In the genomic region with DNA sequence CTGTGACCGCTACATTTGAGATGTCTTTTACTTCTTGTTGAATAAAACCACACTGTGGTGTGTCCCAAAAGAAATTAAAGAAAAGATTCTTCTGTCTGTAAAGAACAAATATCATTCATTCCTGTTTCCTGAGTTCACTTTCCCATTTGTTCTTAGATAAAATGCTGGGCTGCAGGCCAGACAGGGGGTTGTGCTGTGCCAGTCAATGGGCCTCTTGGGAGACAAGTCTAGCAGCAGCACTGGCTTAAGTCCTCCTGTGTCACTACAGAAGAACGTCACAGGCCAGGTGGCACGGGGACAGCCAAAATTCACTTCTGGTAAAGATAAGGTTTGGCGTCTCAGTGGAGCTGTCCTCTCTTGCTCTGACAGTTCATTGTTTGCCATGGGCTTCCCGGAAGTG, we compare ENCODE assay signal across 12 mouse cellular contexts. TPM values are rescaled to one million over a fixed set of nuclear protein-coding genes. Genes with fewer than 3 reads are reported as not detected.
A peak's percentile ranks its signal among the peaks of the same experiment; 100 is the strongest.
DNase-seq lines count a peak whose midpoint lies in the region; ATAC-seq lines count a peak whose summit lies in the region.
"Had no signal": no experiment of that assay in that cellular context is flagged by ENCODE, and none has a peak within 500 bp of the region (broad histone marks: within the 10 kb centered on the region; RNA-seq: fewer than 3 reads in every experiment).

No protein-coding gene starts in this region.

- no peaks in the 10 kb centered on the region for H3K9me3 ChIP-seq in intestine, embryonic 16.5 days (ENCODE audit: control insufficient read depth, low read length)
- H3K9me3 ChIP-seq: embryonic facial prominence, embryonic 15.5 days; neural tube, embryonic 15.5 days had no signal

- peak; percentile 56 for DNase-seq in adrenal gland, postnatal 10 days
- DNase-seq in adrenal gland, adult 18-20 months (ENCODE audit: low spot score in 2 of 2), result no peak
- DNase-seq in left cerebral cortex, postnatal 4 days, result peak; percentile 22
- DNase-seq in left cerebral cortex, adult 18-20 months (ENCODE audit: low spot score in 2 of 2), result no peak
- DNase-seq in heart, postnatal 10 days, result peak; percentile 72 to 75
- peak; percentile 45 for DNase-seq in lung, postnatal 36 days
- DNase-seq: cerebellum, adult 2 months; retina, postnatal 1 day had no signal

- no peak overlapping the region for H3K4me3 ChIP-seq in intestine, embryonic 16.5 days (ENCODE audit: low read length)
- H3K4me3 ChIP-seq: embryonic facial prominence, embryonic 15.5 days; neural tube, embryonic 15.5 days had no signal

- no peak for ATAC-seq in intestine, embryonic 16.5 days
- ATAC-seq in megakaryocyte progenitor cell, adult 5-6 weeks (replicated peaks; ENCODE audit: poor library complexity), result no peak

- H3K9ac ChIP-seq in intestine, embryonic 16.5 days (ENCODE audit: low read depth, low read length), result no peak overlapping the region
- H3K9ac ChIP-seq: embryonic facial prominence, embryonic 15.5 days; neural tube, embryonic 15.5 days had no signal

- peaks cover 10% of the 10 kb centered on the region; the same call in 1 of the 2 replicates for H3K4me1 ChIP-seq in intestine, embryonic 16.5 days (ENCODE audit: control insufficient read depth, insufficient read depth, low read length)

- 53% methylated on average over 5 of the region's 5 CpGs for WGBS in intestine, embryonic 16.5 days

- H3K27me3 ChIP-seq in intestine, embryonic 16.5 days (replicated peaks; ENCODE audit: control insufficient read depth, insufficient read depth, low read length), result no peaks in the 10 kb centered on the region
- H3K27me3 ChIP-seq: embryonic facial prominence, embryonic 15.5 days; neural tube, embryonic 15.5 days had no signal

- H3K36me3 ChIP-seq in intestine, embryonic 16.5 days (ENCODE audit: control insufficient read depth, insufficient read depth, low read length), result no peaks in the 10 kb centered on the region
- H3K36me3 ChIP-seq: embryonic facial prominence, embryonic 15.5 days; neural tube, embryonic 15.5 days had no signal

- H3K27ac ChIP-seq in intestine, embryonic 16.5 days (ENCODE audit: low read length), result no peak overlapping the region
- H3K27ac ChIP-seq: embryonic facial prominence, embryonic 15.5 days; neural tube, embryonic 15.5 days had no signal

- H3K4me2 ChIP-seq in intestine, embryonic 16.5 days (ENCODE audit: low read depth, low read length), result no peak overlapping the region
- H3K4me2 ChIP-seq: embryonic facial prominence, embryonic 15.5 days; neural tube, embryonic 15.5 days had no signal

- intact Hi-C loops in left cerebral cortex, postnatal 4 days (cut with DNase I), result no loop called here
- intact Hi-C loops in heart, postnatal 10 days (cut with DNase I), result loop anchor here (5.0 kb wide), 1 partner anchor 40 kb away; no protein-coding TSS in a partner anchor

RNA-seq across cellular contexts. Expression of a gene that starts 44.7 kb away (rescaled TPM):
- 10 to 100 TPM; 16.3 to 16.8 TPM for total RNA-seq in adrenal gland, postnatal 10 days (2021)
- total RNA-seq in adrenal gland, adult 18-20 months (2021), result 10 to 100 TPM in 1 of 2 experiments, 1 to 10 TPM in 1; 8.9 to 10.3 TPM
- total RNA-seq in left cerebral cortex, postnatal 4 days (2021), result 10 to 100 TPM; 32.8 to 40.6 TPM
- total RNA-seq in left cerebral cortex, adult 18-20 months (2021), result 10 to 100 TPM; 89.3 to 96.7 TPM
- total RNA-seq in heart, postnatal 10 days (2021), result 10 to 100 TPM; 13.4 to 16.0 TPM
- 8.1 and 8.4 TPM in 2 replicates for polyA plus RNA-seq in intestine, embryonic 16.5 days (2015; fragmentation: Nextera tagmentation; extraction: Ambion mirVana)
- total RNA-seq in megakaryocyte progenitor cell, adult 5-6 weeks (2015), result not detected in 2 replicates
- total RNA-seq in megakaryocyte progenitor cell, adult 5-6 weeks (2017), result not detected in 2 replicates

Comparison
In these comparisons a context has a peak if more than half of its experiments do, and no peak if none do; other contexts are left out.
1. DNase-seq: peak in adrenal gland, postnatal 10 days (single experiment), left cerebral cortex, postnatal 4 days (single experiment), heart, postnatal 10 days (2 of 2) and lung, postnatal 36 days (single experiment); none in adrenal gland, adult 18-20 months (0 of 2) and left cerebral cortex, adult 18-20 months (0 of 2).
2. RNA of a gene that starts 44.7 kb away (total RNA-seq): 89.3 to 96.7 TPM in left cerebral cortex, adult 18-20 months, 32.8 to 40.6 TPM in left cerebral cortex, postnatal 4 days, 16.3 to 16.8 TPM in adrenal gland, postnatal 10 days, 13.4 to 16.0 TPM in heart, postnatal 10 days and 8.9 to 10.3 TPM in adrenal gland, adult 18-20 months; not detected in megakaryocyte progenitor cell, adult 5-6 weeks; every median in the first group is over 4 times any median in the second.